Mouse (Mus musculus): ENCODE data around the gene Ddx54. TPM values are rescaled to one million over a fixed set of nuclear protein-coding genes. Genes with fewer than 3 reads are reported as not detected.
A peak's percentile ranks its signal among the peaks of the same experiment; 100 is the strongest.

Gene Ddx54
- polyA plus RNA-seq, 1 experiment from 2014 or later: 34.8 TPM

GRCm38 (mm10) chr5:120579211-120579897 lies 33.2 kb upstream of the Ddx54 start:
- Histone ChIP-seq H3K36me3 (ENCODE audit: insufficient read depth, low read length) (peaks cover 15% of the 10 kb centered on the region; the same call in 1 of the 2 replicates), H3K4me2 (ENCODE audit: low read length) (peak overlapping the region; percentile 38), H3K4me3 (replicated peaks; ENCODE audit: low read depth, low read length) (no peak overlapping the region), H3K9me3 (replicated peaks; ENCODE audit: low read length) (no peaks in the 10 kb centered on the region), H3K27ac (peak overlapping the region; percentile 95), H3K9ac (ENCODE audit: low read depth, low read length) (peak overlapping the region; percentile 20; the same call in 1 of the 2 replicates), H3K27me3 (ENCODE audit: insufficient read depth, low read length) (no peaks in the 10 kb centered on the region), H3K4me1 (replicated peaks; ENCODE audit: insufficient read depth, low read length) (peaks cover 34% of the 10 kb centered on the region)
- TF ChIP-seq CTCF (IDR thresholded peaks at IDR 0.05; ENCODE audit: low read depth): no peak
- ATAC-seq (replicated peaks; ENCODE audit: low FRiP score, low read depth): peak; percentile 62
- WGBS: 4% methylated on average over 26 of the region's 26 CpGs
- DNase-seq (ENCODE audit: low spot score): peak; percentile 98

DNA sequence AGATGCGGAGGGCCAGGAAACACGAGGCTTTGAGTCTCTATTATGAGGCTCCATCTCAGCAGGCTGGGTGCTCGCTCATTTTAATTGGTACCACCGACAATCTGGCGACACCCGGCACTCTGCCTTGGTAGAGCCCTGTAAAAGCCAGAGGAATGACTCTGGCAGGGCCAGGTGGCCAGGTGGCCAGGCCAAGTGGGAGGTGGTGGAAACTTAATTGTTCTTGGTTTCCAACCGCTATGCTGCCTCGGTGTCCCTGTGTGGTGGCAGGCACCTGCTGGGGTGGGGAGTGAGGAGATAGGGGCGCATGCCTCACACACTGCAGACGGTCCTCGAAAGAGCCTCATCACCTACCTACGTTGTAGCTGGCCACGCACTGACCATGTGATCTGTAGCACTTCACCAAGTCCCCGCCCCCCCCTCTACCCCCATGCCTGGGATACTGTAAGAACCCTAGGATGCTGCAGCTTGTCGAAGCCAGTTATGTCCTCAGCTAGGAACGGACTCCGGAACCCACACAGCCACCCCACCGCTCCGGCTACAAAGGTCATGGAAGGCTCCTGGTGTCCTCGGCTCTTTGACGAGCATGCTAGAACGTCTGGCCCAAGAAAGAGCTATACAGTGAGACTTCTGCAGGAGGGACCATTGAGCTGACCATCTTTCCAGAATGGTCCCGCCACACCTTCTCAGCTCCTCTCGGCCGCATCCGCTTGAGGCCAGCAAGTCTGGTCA lies 32.5 kb upstream of the Ddx54 start:
- 66% methylated on average over 26 of the region's 26 CpGs for WGBS
- Histone ChIP-seq H3K27ac (peak overlapping the region; percentile 95), H3K36me3 (ENCODE audit: insufficient read depth, low read length) (peaks cover 19% of the 10 kb centered on the region; the same call in 1 of the 2 replicates), H3K4me1 (replicated peaks; ENCODE audit: insufficient read depth, low read length) (peaks cover 34% of the 10 kb centered on the region), H3K27me3 (ENCODE audit: insufficient read depth, low read length) (no peaks in the 10 kb centered on the region), H3K4me3 (replicated peaks; ENCODE audit: low read depth, low read length) (no peak overlapping the region), H3K9ac (ENCODE audit: low read depth, low read length) (peak overlapping the region; percentile 20; the same call in 1 of the 2 replicates), H3K4me2 (ENCODE audit: low read length) (peak overlapping the region; percentile 38; the same call in 1 of the 2 replicates), H3K9me3 (replicated peaks; ENCODE audit: low read length) (no peaks in the 10 kb centered on the region)
- no peak for DNase-seq (ENCODE audit: low spot score)
- no peak for ATAC-seq (replicated peaks; ENCODE audit: low FRiP score, low read depth)
- TF ChIP-seq CTCF (IDR thresholded peaks at IDR 0.05; ENCODE audit: low read depth): no peak

- Histone ChIP-seq H3K27me3 (ENCODE audit: insufficient read depth, low read length) (no peaks in the 10 kb centered on the region), H3K4me1 (replicated peaks; ENCODE audit: insufficient read depth, low read length) (peaks cover 36% of the 10 kb centered on the region)
Observed at GRCm38 (mm10) chr5:120582002-120582401, 30.5 kb upstream of the Ddx54 start.

GRCm38 (mm10) chr5:120583511-120583910 lies 29.0 kb upstream of the Ddx54 start:
- H3K9me3 ChIP-seq (replicated peaks; ENCODE audit: low read length): no peaks in the 10 kb centered on the region
- peaks cover 30% of the 10 kb centered on the region for H3K4me1 ChIP-seq (replicated peaks; ENCODE audit: insufficient read depth, low read length)
- H3K27ac ChIP-seq: no peak overlapping the region
- no peak for TF ChIP-seq CTCF (IDR thresholded peaks at IDR 0.05; ENCODE audit: low read depth)
- DNase-seq (ENCODE audit: low spot score) (no peak), ATAC-seq (replicated peaks; ENCODE audit: low FRiP score, low read depth) (no peak)
- H3K27me3 ChIP-seq (ENCODE audit: insufficient read depth, low read length): no peaks in the 10 kb centered on the region
- H3K4me3 ChIP-seq (replicated peaks; ENCODE audit: low read depth, low read length): no peak overlapping the region
- no peak overlapping the region for H3K9ac ChIP-seq (ENCODE audit: low read depth, low read length)
- 83% methylated on average over 4 of the region's 4 CpGs for whole genome bisulfite sequencing
- H3K4me2 ChIP-seq (ENCODE audit: low read length): no peak overlapping the region
- H3K36me3 ChIP-seq (ENCODE audit: insufficient read depth, low read length): peaks cover 19% of the 10 kb centered on the region; the same call in 1 of the 2 replicates

More at GRCm38 (mm10) chr5:120582002-120582401, 30.5 kb upstream of the Ddx54 start:
- Histone ChIP-seq H3K9ac (ENCODE audit: low read depth, low read length) (no peak overlapping the region), H3K4me2 (ENCODE audit: low read length) (no peak overlapping the region), H3K27ac (no peak overlapping the region; the same call in 1 of the 2 replicates), H3K4me3 (replicated peaks; ENCODE audit: low read depth, low read length) (no peak overlapping the region), H3K36me3 (ENCODE audit: insufficient read depth, low read length) (peaks cover 19% of the 10 kb centered on the region; the same call in 1 of the 2 replicates), H3K9me3 (replicated peaks; ENCODE audit: low read length) (no peaks in the 10 kb centered on the region)
- ATAC-seq (replicated peaks; ENCODE audit: low FRiP score, low read depth): peak; percentile 22; the same call in 1 of the 2 replicates
- DNase-seq (ENCODE audit: low spot score): no peak
- WGBS: 67% methylated on average over 9 of the region's 9 CpGs
- no peak for TF ChIP-seq CTCF (IDR thresholded peaks at IDR 0.05; ENCODE audit: low read depth)

DNA sequence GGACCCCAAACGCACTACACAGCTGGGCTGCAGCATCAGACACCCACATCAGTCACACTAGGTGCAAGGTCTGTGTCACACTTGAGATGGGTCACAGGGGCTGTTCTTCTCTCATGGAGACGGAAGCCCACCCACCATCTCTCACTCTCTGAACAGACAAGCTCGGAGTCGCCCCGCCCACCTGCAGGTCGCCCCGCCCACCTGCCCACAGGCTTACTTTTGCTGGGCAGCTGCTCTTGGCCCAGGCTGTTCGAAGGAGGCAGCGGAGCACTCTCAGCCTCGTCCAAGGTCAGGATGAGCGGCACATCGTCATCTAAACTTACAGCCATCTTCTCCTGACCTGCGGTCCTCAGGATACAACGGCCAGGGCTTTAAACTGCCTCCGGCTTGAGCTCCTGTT lies 27.6 kb upstream of the Ddx54 start:
- H3K9me3 ChIP-seq (replicated peaks; ENCODE audit: low read length): no peaks in the 10 kb centered on the region
- ATAC-seq (replicated peaks; ENCODE audit: low FRiP score, low read depth): no peak
- WGBS: 54% methylated on average over 15 of the region's 15 CpGs
- peaks cover 17% of the 10 kb centered on the region; the same call in 1 of the 2 replicates for H3K4me1 ChIP-seq (replicated peaks; ENCODE audit: insufficient read depth, low read length)
- H3K27me3 ChIP-seq (ENCODE audit: insufficient read depth, low read length): no peaks in the 10 kb centered on the region
- no peak overlapping the region for H3K9ac ChIP-seq (ENCODE audit: low read depth, low read length)
- peaks cover 19% of the 10 kb centered on the region; the same call in 1 of the 2 replicates for H3K36me3 ChIP-seq (ENCODE audit: insufficient read depth, low read length)
- H3K27ac ChIP-seq: no peak overlapping the region
- no peak overlapping the region for H3K4me2 ChIP-seq (ENCODE audit: low read length)
- DNase-seq (ENCODE audit: low spot score): no peak
- TF ChIP-seq CTCF (IDR thresholded peaks at IDR 0.05; ENCODE audit: low read depth): no peak
- no peak overlapping the region for H3K4me3 ChIP-seq (replicated peaks; ENCODE audit: low read depth, low read length)
